In the genomic region with DNA sequence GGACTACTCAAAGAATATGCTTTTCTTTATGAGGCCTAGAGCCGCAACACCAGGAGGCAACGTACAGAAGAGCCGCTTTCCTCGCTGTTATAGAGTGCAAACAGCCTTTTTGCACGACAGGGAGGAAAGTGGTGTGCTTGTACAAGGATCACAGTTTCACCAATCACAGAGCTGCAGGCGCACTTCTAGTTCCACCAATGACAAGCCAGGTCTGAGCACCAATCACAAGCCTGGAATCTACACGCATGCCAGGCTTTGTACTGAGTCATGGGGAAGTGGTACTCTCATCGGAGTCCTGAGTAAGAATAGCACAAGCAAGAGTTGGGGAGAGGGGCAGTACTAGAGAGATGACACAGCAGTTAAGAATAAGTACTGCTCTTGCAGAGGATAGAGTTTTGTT, we compare ENCODE assay signal across 27 mouse cellular contexts. TPM values are rescaled to one million over a fixed set of nuclear protein-coding genes. Genes with fewer than 3 reads are reported as not detected.
A peak's percentile ranks its signal among the peaks of the same experiment; 100 is the strongest.
DNase-seq lines count a peak whose midpoint lies in the region; ATAC-seq and TF ChIP-seq lines count a peak whose summit lies in the region.
"Had no signal": no experiment of that assay in that cellular context is flagged by ENCODE, and none has a peak within 500 bp of the region (broad histone marks: within the 10 kb centered on the region; RNA-seq: fewer than 3 reads in every experiment).

No protein-coding gene starts in this region.

- H3K9ac ChIP-seq in heart, embryonic 12.5 days = no peak overlapping the region
- no peak overlapping the region for H3K9ac ChIP-seq in ES-E14 (ENCODE audit: insufficient read depth, low read depth, low read length, poor library complexity, severe bottlenecking)
- H3K9ac ChIP-seq: embryonic facial prominence, embryonic 12.5 days; forebrain, embryonic 13.5 days; forebrain, embryonic 15.5 days; forebrain, postnatal 0 days had no signal

- in situ Hi-C loops in ES-E14 (cut with MboI; ENCODE audit: low sequenced_read_pairs in 2 of 2, unreplicated experiment in 2 of 2) = no loop called here

- no peaks in the 10 kb centered on the region for H3K27me3 ChIP-seq in heart, embryonic 12.5 days (replicated peaks)
- H3K27me3 ChIP-seq: CH12.LX; embryonic facial prominence, embryonic 12.5 days; forebrain, embryonic 13.5 days; forebrain, embryonic 15.5 days had no signal

- ATAC-seq in heart, embryonic 12.5 days (ENCODE audit: insufficient number of reproducible peaks, low FRiP score) = no peak
- ATAC-seq: CD4-positive, CD25-positive, alpha-beta regulatory T cell, adult 4 months; forebrain, embryonic 13.5 days; forebrain, embryonic 15.5 days; forebrain, postnatal 0 days had no signal

- DNase-seq in heart, adult 11 months = peak; percentile 50
- DNase-seq in ES-E14 (ENCODE audit: low read depth, low spot score) = no peak
- peak; percentile 64 for DNase-seq in ZHBTc4 (ENCODE audit: low read depth, low spot score)
- DNase-seq in lung, adult 18-20 months = no peak
- DNase-seq in left cerebral cortex, postnatal 14 days (ENCODE audit: low spot score in 2 of 2) = no peak
- DNase-seq: adrenal gland, adult 8-10 months; adrenal gland, postnatal 14 days; adrenal gland, postnatal 36 days; B cell, adult 2 months; cerebellum, adult 11-12 months; cerebellum, adult 2 months; cerebellum, adult 9-10 months; cerebellum, postnatal 10 days; cerebellum, postnatal 25 days; forebrain, postnatal 0 days had no signal

- WGBS in heart, embryonic 12.5 days = 75% methylated on average over 8 of the region's 8 CpGs

- intact Hi-C loops in left cerebral cortex, postnatal 14 days (cut with DNase I) = no loop called here

- H3K27ac ChIP-seq in heart, embryonic 12.5 days (ENCODE audit: poor library complexity, severe bottlenecking) = no peak overlapping the region
- H3K27ac ChIP-seq in ES-E14 (ENCODE audit: insufficient read depth, low read depth, low read length, poor library complexity, severe bottlenecking) = peak overlapping the region; percentile 70; the same call in 1 of the 2 replicates
- H3K27ac ChIP-seq: embryonic facial prominence, embryonic 10.5 days; embryonic facial prominence, embryonic 12.5 days; forebrain, embryonic 13.5 days; forebrain, embryonic 15.5 days had no signal

- H3K4me1 ChIP-seq in heart, embryonic 12.5 days (replicated peaks) = no peaks in the 10 kb centered on the region
- H3K4me1 ChIP-seq in ES-E14 (ENCODE audit: control insufficient read depth in 2 of 2, insufficient read depth in 2 of 2, low read length in 2 of 2, poor library complexity in 1 of 2) = peaks cover 8 to 22% of the 10 kb centered on the region in 2 experiments
- H3K4me1 ChIP-seq: embryonic facial prominence, embryonic 10.5 days; embryonic facial prominence, embryonic 12.5 days; forebrain, embryonic 13.5 days; forebrain, embryonic 15.5 days had no signal

- no peak overlapping the region for H3K4me2 ChIP-seq in heart, embryonic 12.5 days
- H3K4me2 ChIP-seq: embryonic facial prominence, embryonic 12.5 days; forebrain, embryonic 13.5 days; forebrain, embryonic 15.5 days had no signal

- no peaks in the 10 kb centered on the region for H3K36me3 ChIP-seq in heart, embryonic 12.5 days
- H3K36me3 ChIP-seq in ES-E14 (ENCODE audit: control insufficient read depth, insufficient read depth, low read length, poor library complexity, severe bottlenecking) = no peaks in the 10 kb centered on the region
- H3K36me3 ChIP-seq: embryonic facial prominence, embryonic 10.5 days; embryonic facial prominence, embryonic 12.5 days; forebrain, embryonic 15.5 days had no signal

- no peak overlapping the region for H3K4me3 ChIP-seq in heart, embryonic 12.5 days
- H3K4me3 ChIP-seq in ES-E14 (ENCODE audit: insufficient read depth in 1 of 2, low read depth in 1 of 2, low read length in 2 of 2, poor library complexity in 1 of 2, severe bottlenecking in 1 of 2) = peak overlapping the region in 1 of 2 experiments; percentile 40; a peak in 2 of 4 replicates
- H3K4me3 ChIP-seq: embryonic facial prominence, embryonic 10.5 days; embryonic facial prominence, embryonic 12.5 days; forebrain, embryonic 13.5 days; forebrain, embryonic 15.5 days had no signal

- peaks cover 6% of the 10 kb centered on the region; the same call in 1 of the 2 replicates for H3K9me3 ChIP-seq in heart, embryonic 12.5 days (replicated peaks)
- H3K9me3 ChIP-seq in ES-E14 (ENCODE audit: control insufficient read depth, insufficient read depth, low read depth, low read length) = no peaks in the 10 kb centered on the region
- H3K9me3 ChIP-seq: embryonic facial prominence, embryonic 10.5 days; embryonic facial prominence, embryonic 12.5 days; forebrain, embryonic 13.5 days; forebrain, embryonic 15.5 days had no signal

TF ChIP-seq in ES-E14, 5 proteins besides CTCF, POLR2A, EP300 and RAD21:
- TF ChIP-seq MAFK (IDR thresholded peaks at IDR 0.05; ENCODE audit: insufficient read depth, low read depth, low read length) = 0 out of 2 replicates have a peak, but pooled peaks have one; percentile 38
- TF ChIP-seq ZNF384 (IDR thresholded peaks at IDR 0.05; ENCODE audit: low read depth, low read length) = no peak

RNA-seq across cellular contexts. Expression of a gene that starts 14.0 kb away (rescaled TPM):
- polyA plus RNA-seq in heart, embryonic 12.5 days (2016; fragmentation: Nextera tagmentation; extraction: Ambion mirVana) = not detected in 2 replicates
- total RNA-seq in ES-E14 (2012; rRNA removed) = not detected in 2 replicates
- total RNA-seq in left cerebral cortex, postnatal 14 days (2021) = not detected
- total RNA-seq: adrenal gland, adult 18-20 months; adrenal gland, adult 8-10 months; adrenal gland, postnatal 14 days; adrenal gland, postnatal 36 days; CH12.LX; forebrain, postnatal 0 days; MEL had no signal
- polyA plus RNA-seq: CD4-positive, CD25-positive, alpha-beta regulatory T cell, adult 4 months; cerebellum, adult 2 months; cortical plate, adult 2 months; embryonic facial prominence, embryonic 10.5 days; embryonic facial prominence, embryonic 12.5 days; embryonic facial prominence, embryonic 14.5 days; forebrain, embryonic 11.5 days; forebrain, embryonic 13.5 days; forebrain, embryonic 15.5 days; forebrain, postnatal 0 days had no signal

RNA-seq across cellular contexts. Expression of a gene that starts 40.1 kb away (rescaled TPM):
- polyA plus RNA-seq in heart, embryonic 12.5 days (2016; fragmentation: Nextera tagmentation; extraction: Ambion mirVana) = 40.3 and 43.3 TPM in 2 replicates
- 215 and 247 TPM in 2 replicates for total RNA-seq in ES-E14 (2012; rRNA removed)
- 10 to 100 TPM; 14.4 to 16.4 TPM for total RNA-seq in left cerebral cortex, postnatal 14 days (2021)

Comparison
In these comparisons a context has a peak if more than half of its experiments do, and no peak if none do; other contexts are left out.
1. DNase-seq: peak in heart, adult 11 months (single experiment) and ZHBTc4 (single experiment); none in ES-E14 (single experiment), lung, adult 18-20 months (0 of 2) and left cerebral cortex, postnatal 14 days (0 of 2).
2. RNA of a gene that starts 40.1 kb away (total RNA-seq): 215 to 247 TPM in ES-E14; 14.4 to 16.4 TPM in left cerebral cortex, postnatal 14 days; every median in the first group is over 10 times any median in the second.